Mouse (Mus musculus) stomach, postnatal 0 days (tissue): Measurements from ENCODE around the gene Slc5a12.

Source experiments
- CTCF ChIP-seq: IDR thresholded peaks from 2 replicates; pipeline ENCODE4 v1.5.1; 2016; ENCODE audit warnings: antibody characterized with exemption, low read depth, mild to moderate bottlenecking, moderate library complexity
- EP300 ChIP-seq: optimal IDR thresholded peaks from 2 replicates; pipeline ENCODE3; 2016; ENCODE audit warnings: antibody characterized with exemption

DNA sequence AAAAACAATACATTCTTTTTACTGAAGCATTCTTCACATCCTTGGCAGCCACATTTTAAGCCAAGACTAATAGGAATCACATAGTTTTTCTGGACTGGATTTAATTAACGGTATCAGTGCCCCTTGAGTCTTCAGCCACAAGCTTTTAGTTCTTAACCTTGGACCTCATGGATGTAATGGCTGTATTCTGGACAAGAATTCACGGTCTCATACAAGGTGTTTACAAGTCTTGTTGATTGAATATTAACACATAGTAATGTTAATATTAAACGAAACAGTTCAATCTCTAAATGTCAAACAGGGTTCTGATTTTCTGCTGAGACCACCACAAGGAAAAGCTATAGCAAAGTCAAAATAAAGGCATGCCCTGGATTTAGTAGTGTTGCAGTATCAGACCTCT, 4.8 kb upstream of the Slc5a12 start:
- TF ChIP-seq CTCF (no peak), EP300 (no peak)
